Mouse (Mus musculus) ES-E14 (cell line): ENCODE data around the gene Nectin1.

Experiments used
- CHD2 ChIP-seq: IDR thresholded peaks from 2 replicates; pipeline ENCODE4 v1.6.1; 2014; ENCODE audit warnings: mild to moderate bottlenecking, low read depth, low read length, inconsistent platforms
- HCFC1 ChIP-seq: IDR thresholded peaks from 2 replicates; pipeline ENCODE4 v1.6.1; 2012; ENCODE audit warnings: low read length, inconsistent platforms, borderline replicate concordance; ENCODE audit not compliant: insufficient read depth
- ZC3H11A ChIP-seq: IDR thresholded peaks from 2 replicates; pipeline ENCODE4 v1.6.1; 2012; ENCODE audit warnings: low read depth, mild to moderate bottlenecking, inconsistent platforms, low read length, borderline replicate concordance

- TF ChIP-seq HCFC1: no peak
- TF ChIP-seq ZC3H11A: no peak
- no peak for TF ChIP-seq CHD2
These were observed 29.7 kb downstream of the Nectin1 start for GRCm38 (mm10) chr9:43773521-43773920.
